Mouse (Mus musculus) C2C12 (cell line): Measurements from ENCODE around the gene Eps15l1. TPM values are rescaled to one million over a fixed set of nuclear protein-coding genes. Genes with fewer than 3 reads are reported as not detected.

Experiments
- H3K27me3 ChIP-seq: one replicate; pipeline ENCODE4 v1.6.1; 2011; ENCODE audit not compliant: control insufficient read depth, insufficient read depth, insufficient read length
- H3K36me3 ChIP-seq: one replicate; pipeline ENCODE4 v1.6.1; 2011; ENCODE audit not compliant: control insufficient read depth, insufficient read depth
- H3K4me3 ChIP-seq: one replicate; pipeline ENCODE4 v1.5.1; 2011; ENCODE audit warnings: mild to moderate bottlenecking, control low read depth; ENCODE audit not compliant: poor library complexity, insufficient read depth, severe bottlenecking
- H3K79me2 ChIP-seq: one replicate; pipeline ENCODE4 v1.6.1; 2011; ENCODE audit not compliant: control insufficient read depth, insufficient read depth
- H3K79me3 ChIP-seq: one replicate; pipeline ENCODE4 v1.6.1; 2011; ENCODE audit warnings: low read depth, control low read depth
- H3ac ChIP-seq: one replicate; pipeline ENCODE3; 2011; ENCODE audit warnings: low read depth; ENCODE audit not compliant: control insufficient read depth, insufficient read length
- CEBPB ChIP-seq: IDR thresholded peaks from one replicate; pipeline ENCODE4 v1.6.1; 2011; ENCODE audit warnings: low read depth, mild to moderate bottlenecking, control low read depth, moderate library complexity
- CTCF ChIP-seq: IDR thresholded peaks from one replicate; pipeline ENCODE4 v1.5.1; 2011; ENCODE audit not compliant: control insufficient read depth, insufficient read depth, insufficient read length
- FOSL1 ChIP-seq: IDR thresholded peaks from one replicate; pipeline ENCODE4 v1.8.0; 2011; ENCODE audit warnings: mild to moderate bottlenecking, low read length; ENCODE audit not compliant: poor library complexity, insufficient read depth, severe bottlenecking
- MAX ChIP-seq: IDR thresholded peaks from one replicate; pipeline ENCODE4 v1.6.1; 2011; ENCODE audit warnings: mild to moderate bottlenecking, control low read depth
- MYOD1 ChIP-seq: IDR thresholded peaks from one replicate; pipeline ENCODE4 v1.6.1; 2011; ENCODE audit warnings: low read depth; ENCODE audit not compliant: control insufficient read depth, insufficient read length
- MYOG ChIP-seq: IDR thresholded peaks from one replicate; pipeline ENCODE4 v1.6.1; 2011; ENCODE audit not compliant: control insufficient read depth, insufficient read length; ENCODE audit errors: extremely low read depth
- USF1 ChIP-seq: IDR thresholded peaks from one replicate; pipeline ENCODE4 v1.6.1; 2011; ENCODE audit warnings: low read depth, mild to moderate bottlenecking, control low read depth, moderate library complexity
- polyA plus RNA-seq: library from polyadenylated mRNA; unstranded; fragments of >200 nt; fragmentation: generic; extraction: Trizol; gene quantifications from one replicate; pipeline ENCODE4 v1.2.1, GENCODE M21; 2012; ENCODE audit warnings: missing spikeins

The Eps15l1 gene
- polyA plus RNA-seq, 1 experiment = 29.4 TPM

DNA sequence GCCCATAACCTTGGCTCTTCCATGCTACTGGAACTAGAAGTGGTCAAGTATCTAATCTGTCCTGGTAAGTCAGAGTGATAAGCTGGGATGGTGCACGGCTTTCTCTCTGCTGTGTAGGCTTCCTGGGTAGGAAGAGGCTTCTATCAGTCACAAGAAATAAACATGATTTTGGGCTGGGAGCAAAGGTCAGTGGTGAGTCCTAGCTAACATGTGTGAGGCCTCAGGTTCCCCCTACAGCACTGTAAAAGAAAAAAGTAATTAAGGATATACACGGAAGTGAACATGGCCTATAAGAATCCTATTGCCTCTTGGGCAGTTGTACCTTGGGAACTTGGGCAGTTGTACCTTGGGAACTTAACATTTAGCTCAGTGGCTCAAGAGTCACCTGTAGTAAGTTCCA, 44.4 kb downstream of the Eps15l1 start:
- Histone ChIP-seq H3K4me3 (no peak overlapping the region), H3ac (no peak overlapping the region), H3K79me2 (no peaks in the 10 kb centered on the region), H3K27me3 (no peaks in the 10 kb centered on the region), H3K36me3 (peaks cover 59% of the 10 kb centered on the region), H3K79me3 (no peaks in the 10 kb centered on the region)
- TF ChIP-seq MAX (no peak), USF1 (no peak), FOSL1 (no peak), CEBPB (no peak), MYOD1 (no peak), MYOG (no peak), CTCF (no peak)

DNA sequence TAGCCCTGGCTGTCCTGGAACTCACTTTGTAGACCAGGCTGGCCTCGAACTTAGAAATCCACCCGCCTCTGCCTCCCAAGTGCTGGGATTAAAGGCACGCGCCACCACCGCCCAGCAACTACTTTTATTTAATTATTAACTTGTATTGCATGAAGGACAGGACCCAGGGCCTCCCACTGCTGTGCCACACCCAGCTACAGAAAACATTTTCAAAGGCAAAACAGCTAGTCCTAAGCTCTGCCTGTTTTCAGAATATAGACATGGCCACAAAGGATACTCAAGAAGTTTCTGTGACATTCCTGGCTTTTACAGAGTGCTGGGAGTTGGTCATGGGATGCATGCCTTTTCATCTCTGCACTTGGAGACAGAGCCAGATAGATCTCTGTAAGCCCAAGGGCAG, 45.0 kb downstream of the Eps15l1 start:
- Histone ChIP-seq H3K36me3 (peaks cover 55% of the 10 kb centered on the region), H3K27me3 (no peaks in the 10 kb centered on the region), H3K79me2 (no peaks in the 10 kb centered on the region), H3ac (no peak overlapping the region), H3K4me3 (no peak overlapping the region), H3K79me3 (no peaks in the 10 kb centered on the region)
- no peak for TF ChIP-seq MYOD1
- no peak for TF ChIP-seq FOSL1
- TF ChIP-seq USF1 = no peak
- no peak for TF ChIP-seq CEBPB
- no peak for TF ChIP-seq MAX
- TF ChIP-seq CTCF = no peak
- TF ChIP-seq MYOG = no peak

DNA sequence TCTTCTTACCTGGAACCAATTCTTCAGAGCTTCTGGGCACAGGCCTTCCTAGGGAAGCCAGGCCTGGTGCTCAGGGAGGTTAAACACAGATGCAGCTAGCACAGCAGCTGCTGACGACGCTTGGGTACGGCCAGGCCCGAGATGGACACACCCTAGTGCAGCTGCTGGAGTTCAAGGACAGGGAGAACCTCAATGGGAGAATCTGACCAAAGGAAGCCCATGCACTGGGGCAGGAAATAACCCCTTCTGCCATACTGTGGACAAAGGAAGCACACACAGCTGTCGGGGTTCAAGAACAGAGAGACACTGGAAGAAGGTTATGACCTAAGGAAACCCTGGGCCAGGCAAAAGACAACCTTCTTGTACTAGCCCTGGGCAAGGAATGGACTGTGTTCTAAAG, 46.1 kb downstream of the Eps15l1 start:
- Histone ChIP-seq H3K27me3 (no peaks in the 10 kb centered on the region), H3K79me3 (no peaks in the 10 kb centered on the region), H3K36me3 (peaks cover 49% of the 10 kb centered on the region), H3ac (no peak overlapping the region), H3K79me2 (no peaks in the 10 kb centered on the region), H3K4me3 (no peak overlapping the region)
- TF ChIP-seq CTCF = no peak
- TF ChIP-seq FOSL1 = no peak
- no peak for TF ChIP-seq CEBPB
- TF ChIP-seq MYOG = no peak
- TF ChIP-seq USF1 = no peak
- TF ChIP-seq MAX = no peak
- no peak for TF ChIP-seq MYOD1

DNA sequence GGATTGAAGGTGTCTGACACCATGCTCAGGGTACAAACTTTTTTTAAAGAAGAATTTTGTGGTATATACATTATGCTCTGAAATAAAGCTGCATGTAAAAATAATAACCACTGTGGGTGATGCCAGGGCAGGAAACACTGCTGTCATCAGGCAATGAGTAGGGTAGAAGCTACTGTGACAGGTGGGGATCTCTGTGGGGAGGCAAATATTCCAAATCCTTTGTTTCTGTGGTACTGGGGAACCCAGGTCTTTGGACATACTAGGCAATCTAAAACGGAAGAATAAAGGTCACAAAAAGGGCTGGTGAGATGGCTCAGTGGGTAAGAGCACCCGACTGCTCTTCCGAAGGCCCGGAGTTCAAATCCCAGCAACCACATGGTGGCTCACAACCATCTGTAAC, 48.9 kb downstream of the Eps15l1 start:
- Histone ChIP-seq H3ac (no peak overlapping the region), H3K79me3 (no peaks in the 10 kb centered on the region), H3K4me3 (no peak overlapping the region), H3K27me3 (no peaks in the 10 kb centered on the region), H3K36me3 (peaks cover 61% of the 10 kb centered on the region), H3K79me2 (no peaks in the 10 kb centered on the region)
- TF ChIP-seq MYOG (no peak), MAX (no peak), CTCF (no peak), CEBPB (no peak), USF1 (no peak), MYOD1 (no peak), FOSL1 (no peak)

DNA sequence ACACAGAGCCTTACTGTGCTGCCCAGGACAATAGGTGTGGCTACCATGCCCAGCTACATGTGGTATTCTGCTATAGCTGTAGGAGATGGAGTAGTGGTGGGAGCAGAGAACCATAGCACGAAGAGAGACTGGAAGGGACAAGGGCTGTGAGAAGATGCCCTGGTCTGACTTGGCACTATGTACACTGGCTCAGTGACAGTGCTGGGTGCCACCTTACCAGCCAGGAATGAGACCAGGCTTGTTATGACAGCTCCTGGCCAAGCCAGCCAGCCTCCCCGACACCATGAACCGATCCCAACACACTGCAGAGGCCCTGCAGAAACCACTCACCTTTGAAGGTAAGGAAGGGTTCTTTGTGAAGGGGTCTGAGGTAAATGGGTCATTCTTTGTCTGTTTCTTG, 49.9 kb downstream of the Eps15l1 start:
- H3K4me3 ChIP-seq = no peak overlapping the region
- no peak for TF ChIP-seq CEBPB
- no peak for TF ChIP-seq USF1
- TF ChIP-seq MYOG = no peak
- no peak for TF ChIP-seq CTCF
- no peak for TF ChIP-seq FOSL1
- TF ChIP-seq MAX = no peak
- no peak for TF ChIP-seq MYOD1
- H3K27me3 ChIP-seq = no peaks in the 10 kb centered on the region
- no peak overlapping the region for H3ac ChIP-seq
- no peaks in the 10 kb centered on the region for H3K79me2 ChIP-seq
- H3K79me3 ChIP-seq = no peaks in the 10 kb centered on the region
- peaks cover 62% of the 10 kb centered on the region for H3K36me3 ChIP-seq

DNA sequence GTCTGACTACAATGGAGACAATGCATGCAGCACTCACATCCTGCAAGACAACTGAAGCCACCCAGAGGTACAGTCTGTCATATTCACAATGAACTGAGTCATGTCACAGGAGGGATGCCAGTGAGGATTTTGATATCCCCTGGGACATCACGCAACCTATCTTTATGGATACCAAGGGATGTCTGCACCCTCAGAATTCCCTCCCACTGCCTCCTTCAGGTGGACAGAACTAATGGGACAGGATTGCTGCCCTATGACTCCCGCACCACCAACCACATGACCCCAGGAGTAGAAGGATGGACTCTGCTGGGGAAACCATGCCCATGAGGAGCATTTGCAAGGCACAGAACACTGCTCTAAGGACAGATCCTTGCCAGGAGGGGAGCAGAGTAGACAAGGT, 54.8 kb downstream of the Eps15l1 start:
- Histone ChIP-seq H3K36me3 (peaks cover 42% of the 10 kb centered on the region), H3ac (no peak overlapping the region), H3K79me3 (no peaks in the 10 kb centered on the region), H3K27me3 (no peaks in the 10 kb centered on the region), H3K4me3 (no peak overlapping the region), H3K79me2 (no peaks in the 10 kb centered on the region)
- no peak for TF ChIP-seq CEBPB
- no peak for TF ChIP-seq MAX
- TF ChIP-seq CTCF = no peak
- no peak for TF ChIP-seq MYOD1
- TF ChIP-seq USF1 = no peak
- TF ChIP-seq MYOG = no peak
- TF ChIP-seq FOSL1 = no peak
